Comparison of ENCODE assay signal across 29 mouse cellular contexts in the genomic region with DNA sequence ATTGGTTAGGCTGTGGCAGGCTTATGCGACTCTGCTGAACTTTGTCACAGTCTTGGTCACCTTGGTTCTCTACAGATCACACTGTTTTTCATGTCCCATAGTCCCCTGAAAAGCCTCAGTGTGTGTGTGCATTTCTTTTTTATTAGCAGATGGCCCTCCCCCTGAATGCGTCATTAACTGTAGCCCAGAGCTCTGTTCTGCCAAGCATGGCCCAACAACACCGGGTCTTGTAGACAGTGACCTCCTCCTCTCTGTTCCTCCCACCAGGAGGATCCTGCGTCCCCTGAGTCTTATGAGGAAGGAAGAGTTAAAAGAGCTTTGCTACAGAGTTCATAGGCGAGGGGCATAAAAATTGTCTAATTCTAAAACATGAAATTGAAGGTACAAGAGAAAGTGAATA.
DNase-seq lines count a peak whose midpoint lies in the region; ATAC-seq and TF ChIP-seq lines count a peak whose summit lies in the region.
"Had no signal": no experiment of that assay in that cellular context is flagged by ENCODE, and none has a peak within 500 bp of the region (broad histone marks: within the 10 kb centered on the region; RNA-seq: fewer than 3 reads in every experiment).

No protein-coding gene starts in this region.

- H3K9ac ChIP-seq in intestine, embryonic 15.5 days: no peak overlapping the region
- H3K9ac ChIP-seq: forebrain, embryonic 13.5 days; heart, embryonic 15.5 days; hindbrain, embryonic 12.5 days; liver, embryonic 15.5 days; lung, embryonic 15.5 days; neural tube, embryonic 15.5 days; stomach, embryonic 15.5 days had no signal

- 84% methylated on average over 5 of the region's 5 CpGs for WGBS in heart, embryonic 10.5 days
- WGBS in intestine, embryonic 15.5 days: 75% methylated on average over 5 of the region's 5 CpGs
- 85% methylated on average over 5 of the region's 5 CpGs for WGBS in limb, embryonic 10.5 days

- no peak overlapping the region for H3K4me3 ChIP-seq in heart, embryonic 10.5 days
- H3K4me3 ChIP-seq in layer of hippocampus, adult 2 months: no peak overlapping the region
- no peak overlapping the region for H3K4me3 ChIP-seq in intestine, embryonic 15.5 days (replicated peaks)
- H3K4me3 ChIP-seq in limb, embryonic 10.5 days: no peak overlapping the region
- H3K4me3 ChIP-seq: erythroblast, embryonic 14.5 days; forebrain, embryonic 13.5 days; heart, embryonic 15.5 days; hindbrain, embryonic 12.5 days; liver, embryonic 15.5 days; lung, embryonic 15.5 days; neural tube, embryonic 15.5 days; stomach, embryonic 15.5 days had no signal

- no peak for DNase-seq in heart, embryonic 10.5 days (ENCODE audit: low spot score)
- DNase-seq in heart, postnatal 36 days: no peak
- no peak for DNase-seq in layer of hippocampus, adult 2 months (ENCODE audit: low spot score in 2 of 2)
- DNase-seq in layer of hippocampus, adult 11-12 months (ENCODE audit: low spot score): no peak
- DNase-seq in limb, embryonic 10.5 days (ENCODE audit: low spot score): no peak
- DNase-seq in urinary bladder, postnatal 36 days (ENCODE audit: low spot score in 2 of 2): no peak
- DNase-seq: adrenal gland, postnatal 25 days; cerebellum, adult 11-12 months; cerebellum, postnatal 14 days; gastrocnemius, postnatal 14 days; kidney, adult 11 months; layer of hippocampus, adult 9-11 months; lung, postnatal 36 days; midbrain, embryonic 14.5 days; retina, postnatal 1 day; right cerebral cortex, postnatal 14 days; thymus, adult 18-20 months; thymus, postnatal 25 days had no signal

- intact Hi-C loops in heart, postnatal 36 days (cut with DNase I): no loop called here

- no peak for TF ChIP-seq CTCF in layer of hippocampus, adult 2 months (conservative IDR thresholded peaks at IDR 0.05)

- H3K36me3 ChIP-seq in heart, embryonic 10.5 days: no peaks in the 10 kb centered on the region
- no peaks in the 10 kb centered on the region for H3K36me3 ChIP-seq in intestine, embryonic 15.5 days
- no peaks in the 10 kb centered on the region for H3K36me3 ChIP-seq in limb, embryonic 10.5 days
- H3K36me3 ChIP-seq: heart, embryonic 15.5 days; hindbrain, embryonic 12.5 days; liver, embryonic 15.5 days; lung, embryonic 15.5 days; neural tube, embryonic 15.5 days; stomach, embryonic 15.5 days had no signal

- no peaks in the 10 kb centered on the region for H3K27me3 ChIP-seq in heart, embryonic 10.5 days (ENCODE audit: insufficient read depth, poor library complexity, severe bottlenecking)
- no peaks in the 10 kb centered on the region for H3K27me3 ChIP-seq in intestine, embryonic 15.5 days (replicated peaks)
- H3K27me3 ChIP-seq in limb, embryonic 10.5 days (ENCODE audit: low read depth, poor library complexity, severe bottlenecking): no peaks in the 10 kb centered on the region
- H3K27me3 ChIP-seq: forebrain, embryonic 13.5 days; heart, embryonic 15.5 days; hindbrain, embryonic 12.5 days; liver, embryonic 15.5 days; lung, embryonic 15.5 days; neural tube, embryonic 15.5 days; Patski; stomach, embryonic 15.5 days had no signal

- no peaks in the 10 kb centered on the region for H3K9me3 ChIP-seq in heart, embryonic 10.5 days
- H3K9me3 ChIP-seq in intestine, embryonic 15.5 days: no peaks in the 10 kb centered on the region
- no peaks in the 10 kb centered on the region for H3K9me3 ChIP-seq in limb, embryonic 10.5 days (replicated peaks)
- H3K9me3 ChIP-seq: forebrain, embryonic 13.5 days; heart, embryonic 15.5 days; hindbrain, embryonic 12.5 days; liver, embryonic 15.5 days; lung, embryonic 15.5 days; neural tube, embryonic 15.5 days; stomach, embryonic 15.5 days had no signal

- H3K4me2 ChIP-seq in intestine, embryonic 15.5 days (replicated peaks): no peak overlapping the region
- H3K4me2 ChIP-seq: forebrain, embryonic 13.5 days; heart, embryonic 15.5 days; hindbrain, embryonic 12.5 days; liver, embryonic 15.5 days; neural tube, embryonic 15.5 days; stomach, embryonic 15.5 days had no signal

- 0 out of 2 replicates have a peak overlapping the region, but pooled peaks have one; percentile 47 for H3K27ac ChIP-seq in heart, embryonic 10.5 days
- H3K27ac ChIP-seq in layer of hippocampus, adult 2 months: peak overlapping the region; percentile 19; the same call in 1 of the 2 replicates
- peak overlapping the region; percentile 45 for H3K27ac ChIP-seq in intestine, embryonic 15.5 days
- peak overlapping the region; percentile 16 for H3K27ac ChIP-seq in limb, embryonic 10.5 days
- H3K27ac ChIP-seq: forebrain, embryonic 13.5 days; heart, embryonic 15.5 days; hindbrain, embryonic 12.5 days; hindbrain, postnatal 0 days; liver, embryonic 15.5 days; lung, embryonic 15.5 days; neural tube, embryonic 15.5 days; stomach, embryonic 15.5 days had no signal

- peaks cover 13% of the 10 kb centered on the region for H3K4me1 ChIP-seq in heart, embryonic 10.5 days
- H3K4me1 ChIP-seq in intestine, embryonic 15.5 days (replicated peaks): no peaks in the 10 kb centered on the region
- H3K4me1 ChIP-seq in limb, embryonic 10.5 days: peaks cover 25% of the 10 kb centered on the region
- H3K4me1 ChIP-seq: liver, embryonic 15.5 days; stomach, embryonic 15.5 days had no signal

- ATAC-seq in intestine, embryonic 15.5 days: peak; percentile 48
- ATAC-seq: forebrain, embryonic 13.5 days; hindbrain, postnatal 0 days; Patski had no signal
